Mouse (Mus musculus): ENCODE results near the gene Gsdmc3.
"Not testable (repeated sequence)": the region's sequence is repeated elsewhere in the genome, so short reads cannot be mapped to it uniquely, and the experiment has no call there.

- not testable (repeated sequence) for TF ChIP-seq CTCF (conservative IDR thresholded peaks at IDR 0.05; ENCODE audit: low read length); NANOG (IDR thresholded peaks at IDR 0.05; ENCODE audit: borderline replicate concordance, low read length)
Measured at GRCm38 (mm10) chr15:63919728-63920127, 41.4 kb upstream of the Gsdmc3 start.
